Mouse (Mus musculus): ENCODE results near the gene Gm10663. TPM values are rescaled to one million over a fixed set of nuclear protein-coding genes. Genes with fewer than 3 reads are reported as not detected.

Gene Gm10663
- polyA plus RNA-seq (2016; fragmentation: Nextera tagmentation; extraction: Ambion mirVana): not detected in 2 replicates

- 97% methylated on average over 2 of the region's 2 CpGs for WGBS
- H3K4me3 ChIP-seq: no peak within 1 kb of the TSS
- no peak within 1 kb of the TSS for H3K27ac ChIP-seq (replicated peaks)
- H3K9me3 ChIP-seq (replicated peaks): no peaks in the 10 kb centered on the region
- no peaks in the 10 kb centered on the region for H3K4me1 ChIP-seq
- no peaks in the 10 kb centered on the region for H3K27me3 ChIP-seq (ENCODE audit: low read depth, poor library complexity, severe bottlenecking)
- no peaks in the 10 kb centered on the region for H3K36me3 ChIP-seq
- DNase-seq (ENCODE audit: low spot score): no peak
Observed at GRCm38 (mm10) chr8:65074733-65075132, at the start of gene Gm10663. Gene Gm10663, plus strand, starts transcription at chr8:65075033.

GRCm38 (mm10) chr8:65028959-65029686 lies 45.7 kb upstream of the Gm10663 start:
- 77% methylated on average over 12 of the region's 12 CpGs for WGBS
- H3K4me3 ChIP-seq: no peak overlapping the region
- no peak overlapping the region for H3K27ac ChIP-seq (replicated peaks)
- peaks cover 4% of the 10 kb centered on the region for H3K4me1 ChIP-seq
- no peaks in the 10 kb centered on the region for H3K36me3 ChIP-seq
- no peaks in the 10 kb centered on the region for H3K27me3 ChIP-seq (ENCODE audit: low read depth, poor library complexity, severe bottlenecking)
- DNase-seq (ENCODE audit: low spot score): no peak
- H3K9me3 ChIP-seq (replicated peaks): no peaks in the 10 kb centered on the region

DNA sequence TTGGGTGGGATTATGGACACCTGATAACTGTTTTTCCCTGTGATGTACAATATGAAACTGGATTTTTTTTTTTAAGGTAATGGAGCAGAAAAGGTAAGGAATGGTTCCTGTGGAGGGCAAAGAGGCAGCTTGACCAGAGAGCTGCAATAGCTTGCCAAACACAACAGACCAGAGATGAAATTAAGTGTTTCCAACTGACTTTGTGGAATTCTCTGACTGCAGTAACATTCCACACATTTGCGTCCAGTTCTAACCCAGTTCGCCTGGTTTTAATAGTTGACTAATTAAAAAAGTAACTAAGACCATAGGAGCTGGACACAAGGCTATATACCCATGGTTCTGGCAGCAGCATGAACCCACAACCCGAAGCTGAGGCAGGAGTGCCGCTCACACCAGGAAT lies 45.1 kb upstream of the Gm10663 start:
- H3K27me3 ChIP-seq (ENCODE audit: low read depth, poor library complexity, severe bottlenecking): peaks cover 2% of the 10 kb centered on the region; the same call in 1 of the 2 replicates
- WGBS: 89% methylated on average over 4 of the region's 4 CpGs
- H3K27ac ChIP-seq (replicated peaks): no peak overlapping the region
- no peaks in the 10 kb centered on the region for H3K9me3 ChIP-seq (replicated peaks)
- no peak overlapping the region for H3K4me3 ChIP-seq
- no peaks in the 10 kb centered on the region for H3K36me3 ChIP-seq
- peaks cover 11% of the 10 kb centered on the region for H3K4me1 ChIP-seq
- no peak for DNase-seq (ENCODE audit: low spot score)

DNA sequence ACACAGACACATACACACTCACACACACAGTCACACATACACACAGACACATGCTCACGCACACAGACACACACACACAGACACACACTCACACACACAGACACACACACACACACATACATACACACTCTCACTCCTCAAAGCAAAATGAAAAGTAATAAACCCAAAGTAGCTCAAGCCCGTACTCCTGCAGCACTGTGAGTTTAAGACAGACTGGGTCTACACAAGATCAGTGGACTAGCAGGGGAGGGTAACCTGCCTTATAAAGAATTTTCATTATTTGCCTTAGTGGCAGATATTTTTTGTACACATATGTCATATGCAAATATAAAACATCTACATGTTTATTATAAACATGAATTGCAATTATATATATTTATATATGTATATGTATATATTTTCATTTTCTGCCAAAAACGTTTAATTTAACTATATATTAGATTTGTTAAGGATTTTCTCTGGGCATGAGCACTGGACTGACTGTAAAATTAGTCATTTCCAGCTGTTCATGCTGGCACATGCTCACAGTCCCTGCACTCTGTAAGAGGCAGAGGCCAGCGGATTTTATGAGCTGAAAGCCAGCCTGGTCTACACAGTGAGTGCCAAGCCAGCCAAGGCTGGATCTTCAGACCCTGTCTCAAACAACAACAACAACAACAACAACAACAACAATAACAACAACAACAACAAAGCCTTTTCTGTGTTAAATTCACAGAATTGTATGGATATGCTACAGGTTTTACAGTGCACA lies 43.9 kb upstream of the Gm10663 start:
- Histone ChIP-seq H3K9me3 (replicated peaks) (no peaks in the 10 kb centered on the region), H3K4me1 (peaks cover 22% of the 10 kb centered on the region), H3K27me3 (ENCODE audit: low read depth, poor library complexity, severe bottlenecking) (peaks cover 12% of the 10 kb centered on the region; the same call in 1 of the 2 replicates), H3K4me3 (no peak overlapping the region), H3K27ac (replicated peaks) (no peak overlapping the region), H3K36me3 (no peaks in the 10 kb centered on the region)
- 81% methylated on average over 4 of the region's 4 CpGs for WGBS
- DNase-seq (ENCODE audit: low spot score): no peak

GRCm38 (mm10) chr8:65032107-65032506 lies 42.7 kb upstream of the Gm10663 start:
- no peaks in the 10 kb centered on the region for H3K36me3 ChIP-seq
- H3K4me1 ChIP-seq: peaks cover 32% of the 10 kb centered on the region
- WGBS: 92% methylated on average over 1 of the region's 1 CpGs
- H3K27ac ChIP-seq (replicated peaks): no peak overlapping the region
- H3K9me3 ChIP-seq (replicated peaks): no peaks in the 10 kb centered on the region
- DNase-seq (ENCODE audit: low spot score): no peak
- H3K27me3 ChIP-seq (ENCODE audit: low read depth, poor library complexity, severe bottlenecking): peaks cover 17% of the 10 kb centered on the region
- H3K4me3 ChIP-seq: no peak overlapping the region

GRCm38 (mm10) chr8:65033056-65033455 lies 41.8 kb upstream of the Gm10663 start:
- Histone ChIP-seq H3K9me3 (replicated peaks) (no peaks in the 10 kb centered on the region), H3K4me3 (no peak overlapping the region), H3K27ac (replicated peaks) (no peak overlapping the region), H3K4me1 (peaks cover 39% of the 10 kb centered on the region), H3K27me3 (ENCODE audit: low read depth, poor library complexity, severe bottlenecking) (peaks cover 17% of the 10 kb centered on the region), H3K36me3 (no peaks in the 10 kb centered on the region)
- WGBS: 87% methylated on average over 13 of the region's 13 CpGs
- DNase-seq (ENCODE audit: low spot score): no peak

DNA sequence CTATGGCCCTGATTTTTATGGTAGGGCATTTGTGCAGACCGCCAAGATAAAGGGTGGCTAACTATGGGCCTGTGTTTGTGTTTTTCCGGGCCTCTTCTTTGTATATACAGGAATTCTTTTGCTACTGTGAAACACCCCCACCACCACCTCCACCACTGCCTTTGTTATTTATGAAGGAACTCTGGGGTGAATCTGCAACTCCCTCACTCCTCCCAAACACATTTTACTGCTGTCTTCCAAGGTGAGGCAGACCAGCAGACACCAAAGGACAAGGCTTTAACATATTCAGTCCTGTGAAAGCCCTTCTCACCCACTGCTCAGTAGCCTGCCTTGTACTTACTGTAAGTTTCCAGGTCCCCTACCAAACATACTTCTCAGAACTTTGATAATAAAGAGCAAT lies 40.7 kb upstream of the Gm10663 start:
- H3K27me3 ChIP-seq (ENCODE audit: low read depth, poor library complexity, severe bottlenecking): peaks cover 17% of the 10 kb centered on the region
- no peaks in the 10 kb centered on the region for H3K9me3 ChIP-seq (replicated peaks)
- 42% methylated on average over 2 of the region's 2 CpGs for WGBS

GRCm38 (mm10) chr8:65037117-65037533 lies 37.7 kb upstream of the Gm10663 start, which contains the start of gene Apela:
Gene Apela, minus strand, starts transcription at chr8:65037336.
- Histone ChIP-seq H3K27ac (replicated peaks) (peak within 1 kb of the TSS; percentile 42; the same call in 1 of the 2 replicates), H3K4me3 (peak within 1 kb of the TSS; percentile 49), H3K9me3 (replicated peaks) (0 out of 2 replicates have a peak, but pooled peaks cover 2% of the 10 kb centered on the region), H3K27me3 (ENCODE audit: low read depth, poor library complexity, severe bottlenecking) (peaks cover 17% of the 10 kb centered on the region), H3K36me3 (no peaks in the 10 kb centered on the region), H3K4me1 (peaks cover 39% of the 10 kb centered on the region)
- DNase-seq (ENCODE audit: low spot score): peak; percentile 65
- 0% methylated on average over 8 of the region's 8 CpGs for WGBS

More for the DNA sequence above, 40.7 kb upstream of the Gm10663 start:
- Histone ChIP-seq H3K4me3 (no peak overlapping the region), H3K36me3 (no peaks in the 10 kb centered on the region), H3K27ac (replicated peaks) (no peak overlapping the region), H3K4me1 (peaks cover 39% of the 10 kb centered on the region)
- DNase-seq (ENCODE audit: low spot score): no peak

DNA sequence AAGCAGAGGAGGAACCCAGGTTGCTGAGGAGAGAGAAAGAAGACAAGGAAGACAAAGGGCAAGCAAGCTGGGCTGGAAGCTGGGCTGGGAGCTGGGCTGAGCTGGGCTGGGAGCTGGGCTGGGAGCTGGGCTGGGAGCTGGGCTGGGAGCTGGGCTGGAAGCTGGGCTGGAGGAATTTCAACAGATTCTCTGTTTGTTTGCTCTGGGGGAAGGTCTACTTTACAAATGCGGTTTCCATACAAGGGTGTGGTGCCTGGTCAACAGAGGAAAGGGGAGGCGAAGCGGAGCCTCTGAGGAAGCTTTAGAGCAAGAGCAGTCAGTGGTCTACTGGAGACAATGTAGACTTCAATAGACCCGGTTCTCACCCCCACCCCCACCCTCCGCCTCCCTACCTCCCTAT lies 28.3 kb upstream of the Gm10663 start:
- Histone ChIP-seq H3K4me1 (peaks cover 9% of the 10 kb centered on the region), H3K4me3 (0 out of 2 replicates have a peak overlapping the region, but pooled peaks have one; percentile 20), H3K9me3 (replicated peaks) (no peaks in the 10 kb centered on the region), H3K27me3 (ENCODE audit: low read depth, poor library complexity, severe bottlenecking) (no peaks in the 10 kb centered on the region), H3K27ac (replicated peaks) (peak overlapping the region; percentile 77), H3K36me3 (no peaks in the 10 kb centered on the region)
- WGBS: 22% methylated on average over 5 of the region's 5 CpGs
- DNase-seq (ENCODE audit: low spot score): peak; percentile 31

DNA sequence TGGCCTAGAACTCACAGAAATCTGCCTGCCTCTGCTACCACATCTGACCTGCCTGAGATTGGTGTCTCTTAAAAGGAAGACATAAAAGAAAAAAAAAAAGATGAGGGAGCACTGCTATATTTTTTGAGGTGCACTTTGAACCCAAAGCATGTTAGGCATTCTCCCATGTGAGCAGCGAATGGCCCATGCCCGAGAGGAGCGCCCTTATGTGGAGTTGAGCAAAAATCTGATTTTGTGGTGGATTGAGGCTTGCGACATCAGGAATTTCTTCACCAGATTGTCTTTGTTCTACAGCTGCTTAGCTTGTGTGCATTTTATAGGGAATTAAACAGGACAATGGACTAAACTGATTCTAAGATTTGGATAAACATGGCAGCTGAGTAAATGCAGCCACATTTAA lies 27.6 kb upstream of the Gm10663 start:
- no peak overlapping the region for H3K4me3 ChIP-seq
- H3K27me3 ChIP-seq (ENCODE audit: low read depth, poor library complexity, severe bottlenecking): no peaks in the 10 kb centered on the region
- 95% methylated on average over 4 of the region's 4 CpGs for WGBS
- H3K27ac ChIP-seq (replicated peaks): no peak overlapping the region
- H3K9me3 ChIP-seq (replicated peaks): no peaks in the 10 kb centered on the region
- DNase-seq (ENCODE audit: low spot score): no peak
- peaks cover 9% of the 10 kb centered on the region for H3K4me1 ChIP-seq
- no peaks in the 10 kb centered on the region for H3K36me3 ChIP-seq

DNA sequence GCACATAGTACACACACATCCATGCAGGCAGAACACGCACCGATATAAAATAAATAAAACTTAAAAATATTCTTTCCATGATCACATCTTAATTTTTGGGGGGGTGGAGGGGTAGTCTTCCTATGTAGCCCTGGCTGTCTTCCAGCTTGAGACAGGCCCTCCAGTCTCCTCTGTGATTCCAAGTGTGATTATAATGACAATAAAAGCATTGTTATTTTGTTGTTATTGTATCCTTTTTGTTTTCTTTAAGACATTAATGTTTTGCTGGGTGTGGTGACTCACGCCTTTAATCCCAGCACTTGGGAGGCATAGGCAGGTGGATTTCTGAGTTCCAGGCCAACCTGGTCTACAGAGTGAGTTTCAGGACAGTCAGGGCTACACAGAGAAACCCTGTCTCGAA lies 27.0 kb upstream of the Gm10663 start:
- Histone ChIP-seq H3K27ac (replicated peaks) (no peak overlapping the region), H3K9me3 (replicated peaks) (no peaks in the 10 kb centered on the region), H3K36me3 (no peaks in the 10 kb centered on the region), H3K4me1 (peaks cover 9% of the 10 kb centered on the region), H3K27me3 (ENCODE audit: low read depth, poor library complexity, severe bottlenecking) (no peaks in the 10 kb centered on the region), H3K4me3 (no peak overlapping the region)
- DNase-seq (ENCODE audit: low spot score): no peak
- WGBS: 86% methylated on average over 4 of the region's 4 CpGs

DNA sequence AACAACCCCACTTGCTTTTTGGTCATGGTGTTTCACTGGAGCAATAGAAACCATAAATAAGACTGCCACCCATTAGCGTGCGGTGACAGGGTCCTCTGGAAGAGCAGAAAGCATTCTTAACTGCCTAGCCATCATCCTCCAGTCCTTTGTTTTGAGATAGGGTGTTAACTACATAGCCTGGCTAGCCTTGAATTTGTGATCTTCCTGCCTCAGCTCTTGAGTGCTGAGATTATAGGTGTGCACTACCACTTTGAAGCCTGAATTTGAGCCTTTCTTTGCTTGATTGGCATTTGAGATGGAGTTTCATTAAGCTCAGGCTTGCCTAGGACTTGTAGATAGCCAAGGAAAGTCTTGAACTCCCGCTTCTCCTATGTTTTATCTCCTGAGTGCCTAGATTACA lies 21.3 kb upstream of the Gm10663 start:
- no peaks in the 10 kb centered on the region for H3K27me3 ChIP-seq (ENCODE audit: low read depth, poor library complexity, severe bottlenecking)
- WGBS: 93% methylated on average over 3 of the region's 3 CpGs
- no peak overlapping the region for H3K27ac ChIP-seq (replicated peaks)
- H3K4me3 ChIP-seq: no peak overlapping the region
- DNase-seq (ENCODE audit: low spot score): no peak
- no peaks in the 10 kb centered on the region for H3K4me1 ChIP-seq
- H3K9me3 ChIP-seq (replicated peaks): no peaks in the 10 kb centered on the region
- no peaks in the 10 kb centered on the region for H3K36me3 ChIP-seq

GRCm38 (mm10) chr8:65053968-65054367 lies 20.9 kb upstream of the Gm10663 start:
- no peaks in the 10 kb centered on the region for H3K4me1 ChIP-seq
- no peak overlapping the region for H3K27ac ChIP-seq (replicated peaks)
- no peak overlapping the region for H3K4me3 ChIP-seq
- H3K27me3 ChIP-seq (ENCODE audit: low read depth, poor library complexity, severe bottlenecking): no peaks in the 10 kb centered on the region
- no peaks in the 10 kb centered on the region for H3K9me3 ChIP-seq (replicated peaks)
- WGBS: 83% methylated on average over 5 of the region's 5 CpGs
- H3K36me3 ChIP-seq: no peaks in the 10 kb centered on the region
- DNase-seq (ENCODE audit: low spot score): no peak

All from midbrain, embryonic 10.5 days (tissue).